Mouse (Mus musculus) neural tube, embryonic 12.5 days (tissue): Measurements from ENCODE around the gene Ctnnbl1. TPM values are rescaled to one million over a fixed set of nuclear protein-coding genes. Genes with fewer than 3 reads are reported as not detected.

Experiments used
- ATAC-seq: fragments of 200-750 bp; cut with Nextera tagmentation; 2 replicates; pipeline ENCODE4 v1.8.0; 2017; ENCODE audit warnings: low read depth, mild to moderate bottlenecking, moderate TSS enrichment, moderate library complexity; ENCODE audit not compliant: low FRiP score
- H3K27ac ChIP-seq: fragments of 300-500 bp; sonication (generic); 2 replicates; pipeline ENCODE4 v1.5.1; 2016
- H3K27me3 ChIP-seq: fragments of 300-500 bp; sonication (generic); replicated peaks from 2 replicates; pipeline ENCODE4 v1.6.1; 2016; ENCODE audit warnings: mild to moderate bottlenecking
- H3K36me3 ChIP-seq: fragments of 300-500 bp; sonication (generic); 2 replicates; pipeline ENCODE4 v1.6.1; 2016; ENCODE audit warnings: mild to moderate bottlenecking
- H3K4me1 ChIP-seq: fragments of 300-500 bp; sonication (generic); 2 replicates; pipeline ENCODE4 v1.6.1; 2016
- H3K4me2 ChIP-seq: fragments of 300-500 bp; sonication (generic); replicated peaks from 2 replicates; pipeline ENCODE4 v1.6.1; 2016; ENCODE audit warnings: mild to moderate bottlenecking
- H3K4me3 ChIP-seq: fragments of 300-500 bp; sonication (generic); 2 replicates; pipeline ENCODE4 v1.5.1; 2016
- H3K9ac ChIP-seq: fragments of 300-500 bp; sonication (generic); 2 replicates; pipeline ENCODE4 v1.6.1; 2016; ENCODE audit warnings: mild to moderate bottlenecking
- H3K9me3 ChIP-seq: fragments of 300-500 bp; sonication (generic); 2 replicates; pipeline ENCODE4 v1.6.1; 2016; ENCODE audit warnings: mild to moderate bottlenecking
- WGBS: fragments of 180-500 bp; shearing (Covaris S2); methylation state at CpG from one replicate; pipeline ENCODE4 v1.1.7; 2016; 5-methylcytosine and 5-hydroxymethylcytosine counted together
- polyA plus RNA-seq: library from polyadenylated mRNA; unstranded; fragments of >200 nt; fragmentation: Nextera tagmentation; extraction: Ambion mirVana; gene quantifications from 2 replicates; pipeline ENCODE4 v1.2.1, GENCODE M21; 2016

Gene Ctnnbl1
- polyA plus RNA-seq = 80.2 and 81.9 TPM in 2 replicates

GRCm38 (mm10) chr2:157736854-157737850, at the start of gene Ctnnbl1:
Ctnnbl1 (plus strand) TSS chr2:157737401.
- Histone ChIP-seq H3K9me3 (no peaks in the 10 kb centered on the region), H3K27me3 (no peaks in the 10 kb centered on the region), H3K9ac (peak within 1 kb of the TSS; percentile 81), H3K4me1 (peaks cover 5% of the 10 kb centered on the region), H3K36me3 (no peaks in the 10 kb centered on the region), H3K27ac (no peak within 1 kb of the TSS), H3K4me3 (peak within 1 kb of the TSS; percentile 80), H3K4me2 (peak within 1 kb of the TSS; percentile 91)
- peak; percentile 93 for ATAC-seq
- WGBS = 12% methylated on average over 44 of the region's 44 CpGs

- H3K36me3 ChIP-seq = no peaks in the 10 kb centered on the region
- no peaks in the 10 kb centered on the region for H3K27me3 ChIP-seq
- H3K4me2 ChIP-seq = no peak overlapping the region
- H3K27ac ChIP-seq = no peak overlapping the region
- no peaks in the 10 kb centered on the region for H3K9me3 ChIP-seq
- H3K4me3 ChIP-seq = no peak overlapping the region
- H3K4me1 ChIP-seq = peaks cover 14% of the 10 kb centered on the region
- ATAC-seq = no peak
- H3K9ac ChIP-seq = no peak overlapping the region
- 56% methylated on average over 3 of the region's 3 CpGs for WGBS
Measured at GRCm38 (mm10) chr2:157687506-157687905, 49.7 kb upstream of the Ctnnbl1 start.

GRCm38 (mm10) chr2:157691266-157692105, 45.7 kb upstream of the Ctnnbl1 start:
- H3K27me3 ChIP-seq = no peaks in the 10 kb centered on the region
- H3K4me1 ChIP-seq = peaks cover 26% of the 10 kb centered on the region
- ATAC-seq = peak; percentile 43; the same call in 1 of the 2 replicates
- no peaks in the 10 kb centered on the region for H3K36me3 ChIP-seq
- no peak overlapping the region for H3K27ac ChIP-seq
- no peak overlapping the region for H3K4me3 ChIP-seq
- no peaks in the 10 kb centered on the region for H3K9me3 ChIP-seq
- no peak overlapping the region for H3K4me2 ChIP-seq
- WGBS = 56% methylated on average over 13 of the region's 13 CpGs
- H3K9ac ChIP-seq = no peak overlapping the region

GRCm38 (mm10) chr2:157692365-157692932, 44.8 kb upstream of the Ctnnbl1 start:
- H3K4me2 ChIP-seq = no peak overlapping the region

GRCm38 (mm10) chr2:157693576-157693975, 43.6 kb upstream of the Ctnnbl1 start:
- WGBS = 79% methylated on average over 3 of the region's 3 CpGs
- Histone ChIP-seq H3K27me3 (no peaks in the 10 kb centered on the region), H3K4me3 (no peak overlapping the region), H3K36me3 (no peaks in the 10 kb centered on the region), H3K4me1 (peaks cover 31% of the 10 kb centered on the region), H3K9me3 (no peaks in the 10 kb centered on the region), H3K9ac (no peak overlapping the region), H3K4me2 (no peak overlapping the region), H3K27ac (no peak overlapping the region)
- ATAC-seq = no peak

More at GRCm38 (mm10) chr2:157692365-157692932, 44.8 kb upstream of the Ctnnbl1 start:
- H3K9me3 ChIP-seq = no peaks in the 10 kb centered on the region
- no peaks in the 10 kb centered on the region for H3K27me3 ChIP-seq
- no peak overlapping the region for H3K4me3 ChIP-seq
- ATAC-seq = no peak
- H3K27ac ChIP-seq = no peak overlapping the region
- WGBS = 31% methylated on average over 17 of the region's 17 CpGs
- H3K4me1 ChIP-seq = peaks cover 31% of the 10 kb centered on the region
- H3K36me3 ChIP-seq = no peaks in the 10 kb centered on the region
- H3K9ac ChIP-seq = no peak overlapping the region

GRCm38 (mm10) chr2:157696297-157696731, 40.9 kb upstream of the Ctnnbl1 start:
- H3K36me3 ChIP-seq = no peaks in the 10 kb centered on the region
- peak overlapping the region; percentile 50; the same call in 1 of the 2 replicates for H3K27ac ChIP-seq
- H3K4me2 ChIP-seq = no peak overlapping the region
- peak overlapping the region; percentile 9; the same call in 1 of the 2 replicates for H3K9ac ChIP-seq
- 9% methylated on average over 7 of the region's 7 CpGs for WGBS
- no peaks in the 10 kb centered on the region for H3K27me3 ChIP-seq
- no peaks in the 10 kb centered on the region for H3K9me3 ChIP-seq
- no peak overlapping the region for H3K4me3 ChIP-seq
- H3K4me1 ChIP-seq = peaks cover 38% of the 10 kb centered on the region
- ATAC-seq = peak; percentile 71

GRCm38 (mm10) chr2:157703155-157703554, 34.0 kb upstream of the Ctnnbl1 start:
- 0 out of 2 replicates have a peak, but pooled peaks have one; percentile 37 for ATAC-seq
- H3K27ac ChIP-seq = no peak overlapping the region
- WGBS = 17% methylated on average over 8 of the region's 8 CpGs
- no peaks in the 10 kb centered on the region for H3K9me3 ChIP-seq
- H3K4me3 ChIP-seq = no peak overlapping the region
- peaks cover 3% of the 10 kb centered on the region; the same call in 1 of the 2 replicates for H3K27me3 ChIP-seq
- H3K9ac ChIP-seq = no peak overlapping the region
- peaks cover 45% of the 10 kb centered on the region for H3K4me1 ChIP-seq
- H3K4me2 ChIP-seq = no peak overlapping the region
- H3K36me3 ChIP-seq = no peaks in the 10 kb centered on the region

- Histone ChIP-seq H3K4me2 (no peak overlapping the region), H3K4me3 (no peak overlapping the region), H3K36me3 (no peaks in the 10 kb centered on the region), H3K9ac (no peak overlapping the region), H3K27ac (peak overlapping the region; percentile 20; the same call in 1 of the 2 replicates), H3K27me3 (peaks cover 3% of the 10 kb centered on the region; the same call in 1 of the 2 replicates), H3K4me1 (peaks cover 35% of the 10 kb centered on the region), H3K9me3 (no peaks in the 10 kb centered on the region)
- 20% methylated on average over 28 of the region's 28 CpGs for WGBS
- ATAC-seq = peak; percentile 27
Measured at GRCm38 (mm10) chr2:157704991-157705776, 32.0 kb upstream of the Ctnnbl1 start.

GRCm38 (mm10) chr2:157705777-157706158, 31.4 kb upstream of the Ctnnbl1 start:
- Histone ChIP-seq H3K36me3 (no peaks in the 10 kb centered on the region), H3K4me2 (no peak overlapping the region), H3K4me1 (peaks cover 35% of the 10 kb centered on the region), H3K9me3 (no peaks in the 10 kb centered on the region), H3K27ac (no peak overlapping the region), H3K9ac (no peak overlapping the region), H3K4me3 (no peak overlapping the region), H3K27me3 (peaks cover 3% of the 10 kb centered on the region; the same call in 1 of the 2 replicates)
- 52% methylated on average over 8 of the region's 8 CpGs for whole genome bisulfite sequencing
- peak; percentile 18; the same call in 1 of the 2 replicates for ATAC-seq

- Histone ChIP-seq H3K27ac (no peak overlapping the region), H3K4me2 (no peak overlapping the region), H3K9me3 (no peaks in the 10 kb centered on the region), H3K4me1 (peaks cover 43% of the 10 kb centered on the region), H3K36me3 (no peaks in the 10 kb centered on the region), H3K9ac (no peak overlapping the region), H3K27me3 (peaks cover 3% of the 10 kb centered on the region; the same call in 1 of the 2 replicates), H3K4me3 (no peak overlapping the region)
- ATAC-seq = no peak
- WGBS = 59% methylated on average over 11 of the region's 11 CpGs
Measured at GRCm38 (mm10) chr2:157707191-157707923, 29.8 kb upstream of the Ctnnbl1 start.
